ENCODE assay signal across 10 mouse cellular contexts in the genomic region with DNA sequence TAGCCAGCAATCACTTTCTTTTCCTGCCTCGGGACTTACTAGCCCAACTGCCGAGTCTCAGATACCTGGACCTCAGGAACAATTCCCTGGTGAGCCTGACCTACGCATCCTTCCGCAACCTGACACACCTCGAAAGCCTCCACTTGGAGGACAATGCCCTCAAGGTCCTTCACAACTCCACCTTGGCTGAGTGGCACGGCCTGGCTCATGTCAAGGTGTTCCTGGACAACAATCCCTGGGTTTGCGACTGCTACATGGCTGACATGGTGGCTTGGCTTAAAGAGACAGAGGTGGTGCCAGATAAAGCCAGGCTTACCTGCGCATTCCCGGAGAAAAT. TPM values are rescaled to one million over a fixed set of nuclear protein-coding genes. Genes with fewer than 3 reads are reported as not detected.
DNase-seq lines count a peak whose midpoint lies in the region; ATAC-seq lines count a peak whose summit lies in the region.
"Had no signal": no experiment of that assay in that cellular context is flagged by ENCODE, and none has a peak within 500 bp of the region (broad histone marks: within the 10 kb centered on the region; RNA-seq: fewer than 3 reads in every experiment).

No protein-coding gene starts in this region.

- 59% methylated on average over 9 of the region's 9 CpGs for WGBS in kidney, embryonic 15.5 days
- WGBS in embryonic facial prominence, embryonic 11.5 days = 70% methylated on average over 9 of the region's 9 CpGs
- WGBS in hindbrain, embryonic 11.5 days = 75% methylated on average over 9 of the region's 9 CpGs
- 55% methylated on average over 9 of the region's 9 CpGs for WGBS in midbrain, embryonic 14.5 days

- H3K9ac ChIP-seq in kidney, embryonic 15.5 days = peak overlapping the region; percentile 72; the same call in 1 of the 2 replicates
- no peak overlapping the region; the same call in 1 of the 2 replicates for H3K9ac ChIP-seq in embryonic facial prominence, embryonic 11.5 days (replicated peaks; ENCODE audit: low read length)
- peak overlapping the region; percentile 83 for H3K9ac ChIP-seq in hindbrain, embryonic 11.5 days (ENCODE audit: low read depth, low read length)
- peak overlapping the region; percentile 52 for H3K9ac ChIP-seq in midbrain, embryonic 14.5 days (replicated peaks; ENCODE audit: low read length)

- peak overlapping the region; percentile 73 for H3K4me3 ChIP-seq in kidney, embryonic 15.5 days (replicated peaks)
- H3K4me3 ChIP-seq in embryonic facial prominence, embryonic 11.5 days (ENCODE audit: low read depth, low read length) = peak overlapping the region; percentile 73
- H3K4me3 ChIP-seq in hindbrain, embryonic 11.5 days (ENCODE audit: low read depth, low read length) = peak overlapping the region; percentile 66
- H3K4me3 ChIP-seq in midbrain, embryonic 14.5 days (replicated peaks; ENCODE audit: low read depth, low read length) = peak overlapping the region; percentile 63

- no peak for DNase-seq in kidney, adult 18-20 months
- DNase-seq in embryonic facial prominence, embryonic 11.5 days (ENCODE audit: low spot score) = no peak
- DNase-seq in hindbrain, embryonic 11.5 days (ENCODE audit: low spot score) = no peak
- no peak for DNase-seq in midbrain, embryonic 14.5 days
- DNase-seq in left cerebral cortex, adult 18-20 months (ENCODE audit: low spot score in 2 of 2) = no peak
- DNase-seq: lung, postnatal 4 days; spleen, adult 18-20 months had no signal

- H3K4me2 ChIP-seq in kidney, embryonic 15.5 days = peak overlapping the region; percentile 97
- H3K4me2 ChIP-seq in embryonic facial prominence, embryonic 11.5 days (ENCODE audit: low read depth, low read length) = peak overlapping the region; percentile 98
- H3K4me2 ChIP-seq in hindbrain, embryonic 11.5 days (replicated peaks; ENCODE audit: low read depth, low read length) = peak overlapping the region; percentile 96
- peak overlapping the region; percentile 99 for H3K4me2 ChIP-seq in midbrain, embryonic 14.5 days (ENCODE audit: low read length)

- H3K4me1 ChIP-seq in kidney, embryonic 15.5 days = peaks cover 17% of the 10 kb centered on the region
- peaks cover 5% of the 10 kb centered on the region; the same call in 1 of the 2 replicates for H3K4me1 ChIP-seq in embryonic facial prominence, embryonic 11.5 days (ENCODE audit: control insufficient read depth, insufficient read depth, low read length)
- peaks cover 7% of the 10 kb centered on the region; the same call in 1 of the 2 replicates for H3K4me1 ChIP-seq in hindbrain, embryonic 11.5 days (replicated peaks; ENCODE audit: control insufficient read depth, insufficient read depth, low read length)
- H3K4me1 ChIP-seq in midbrain, embryonic 14.5 days (ENCODE audit: control insufficient read depth, insufficient read depth, low read length) = peaks cover 11% of the 10 kb centered on the region; the same call in 1 of the 2 replicates

- ATAC-seq in kidney, embryonic 15.5 days (replicated peaks; ENCODE audit: low FRiP score) = no peak
- ATAC-seq in embryonic facial prominence, embryonic 11.5 days (replicated peaks; ENCODE audit: insufficient number of reproducible peaks, low FRiP score, low TSS enrichment, low read depth) = no peak
- ATAC-seq in hindbrain, embryonic 11.5 days (ENCODE audit: low FRiP score) = no peak
- no peak for ATAC-seq in midbrain, embryonic 14.5 days (ENCODE audit: low FRiP score, low TSS enrichment)
- ATAC-seq in megakaryocyte progenitor cell, adult 5-6 weeks (replicated peaks; ENCODE audit: poor library complexity) = no peak
- no peak for ATAC-seq in erythroblast, adult 5-6 weeks (replicated peaks; ENCODE audit: low FRiP score, poor library complexity, severe bottlenecking)

- H3K36me3 ChIP-seq in kidney, embryonic 15.5 days = peaks cover 12% of the 10 kb centered on the region; the same call in 1 of the 2 replicates
- H3K36me3 ChIP-seq in embryonic facial prominence, embryonic 11.5 days (replicated peaks; ENCODE audit: control insufficient read depth, insufficient read depth, low read depth, low read length) = no peaks in the 10 kb centered on the region
- H3K36me3 ChIP-seq in hindbrain, embryonic 11.5 days (ENCODE audit: control insufficient read depth, insufficient read depth, low read length) = no peaks in the 10 kb centered on the region
- no peaks in the 10 kb centered on the region for H3K36me3 ChIP-seq in midbrain, embryonic 14.5 days (ENCODE audit: control insufficient read depth, insufficient read depth, low read length)

- no peak overlapping the region for H3K27ac ChIP-seq in kidney, embryonic 15.5 days
- no peak overlapping the region for H3K27ac ChIP-seq in embryonic facial prominence, embryonic 11.5 days (replicated peaks; ENCODE audit: low read depth, low read length)
- no peak overlapping the region for H3K27ac ChIP-seq in hindbrain, embryonic 11.5 days (ENCODE audit: low read depth, low read length)
- no peak overlapping the region for H3K27ac ChIP-seq in midbrain, embryonic 14.5 days (replicated peaks; ENCODE audit: low read depth, low read length)

- no peaks in the 10 kb centered on the region for H3K9me3 ChIP-seq in kidney, embryonic 15.5 days (replicated peaks)
- no peaks in the 10 kb centered on the region for H3K9me3 ChIP-seq in embryonic facial prominence, embryonic 11.5 days (replicated peaks; ENCODE audit: control insufficient read depth, low read length)
- no peaks in the 10 kb centered on the region for H3K9me3 ChIP-seq in hindbrain, embryonic 11.5 days (ENCODE audit: control insufficient read depth, low read length)
- no peaks in the 10 kb centered on the region for H3K9me3 ChIP-seq in midbrain, embryonic 14.5 days (ENCODE audit: control insufficient read depth, low read length)

- peaks cover 14% of the 10 kb centered on the region for H3K27me3 ChIP-seq in kidney, embryonic 15.5 days
- H3K27me3 ChIP-seq in embryonic facial prominence, embryonic 11.5 days (ENCODE audit: control insufficient read depth, insufficient read depth, low read length) = 0 out of 2 replicates have a peak, but pooled peaks cover 4% of the 10 kb centered on the region
- H3K27me3 ChIP-seq in hindbrain, embryonic 11.5 days (ENCODE audit: control insufficient read depth, insufficient read depth, low read length) = no peaks in the 10 kb centered on the region
- no peaks in the 10 kb centered on the region; the same call in 1 of the 2 replicates for H3K27me3 ChIP-seq in midbrain, embryonic 14.5 days (ENCODE audit: control insufficient read depth, insufficient read depth, low read length)

RNA-seq across cellular contexts. Expression of a gene that starts 2.4 kb away (rescaled TPM):
- 25.5 and 25.7 TPM in 2 replicates for polyA plus RNA-seq in kidney, embryonic 15.5 days (2015; fragmentation: Nextera tagmentation; extraction: Ambion mirVana)
- polyA plus RNA-seq in embryonic facial prominence, embryonic 11.5 days (2014; fragmentation: Nextera tagmentation; extraction: Ambion mirVana) = 22.4 and 24.9 TPM in 2 replicates
- polyA plus RNA-seq in hindbrain, embryonic 11.5 days (2014; fragmentation: Nextera tagmentation; extraction: Ambion mirVana) = 34.6 and 34.9 TPM in 2 replicates
- 15.3 and 20.2 TPM in 2 replicates for polyA plus RNA-seq in midbrain, embryonic 14.5 days (2014; fragmentation: Nextera tagmentation; extraction: Ambion mirVana)
- not detected in 2 replicates for total RNA-seq in megakaryocyte progenitor cell, adult 5-6 weeks (2015)
- total RNA-seq in megakaryocyte progenitor cell, adult 5-6 weeks (2017) = not detected in 2 replicates
- 10 to 100 TPM; 18.7 to 23.6 TPM for total RNA-seq in left cerebral cortex, adult 18-20 months (2021)
- total RNA-seq in erythroblast, adult 5-6 weeks (2015; ENCODE audit: low replicate concordance) = not detected in 2 replicates
- total RNA-seq in erythroblast, adult 5-6 weeks (2017; ENCODE audit: low replicate concordance) = not detected in 2 replicates
